Mouse (Mus musculus): Measurements from ENCODE around the gene Gm47959. TPM values are rescaled to one million over a fixed set of nuclear protein-coding genes. Genes with fewer than 3 reads are reported as not detected.

The Gm47959 gene
- not detected for polyA plus RNA-seq (2012; fragmentation: generic; extraction: Trizol)

GRCm38 (mm10) chr1:83000306-83000705, at the start of gene Gm47959:
Gm47959 (plus strand) TSS chr1:83000548.

GRCm38 (mm10) chr1:82955913-82956312, 44.4 kb upstream of the Gm47959 start, which contains the start of gene Gm7544:
Gm7544 (minus strand) TSS chr1:82956013.

GRCm38 (mm10) chr1:82959870-82960385, 40.4 kb upstream of the Gm47959 start, which contains the start of gene Gm47955:
Gm47955 (plus strand) TSS chr1:82960286.

GRCm38 (mm10) chr1:83038109-83038672, 37.8 kb downstream of the Gm47959 start, which contains the start of gene Slc19a3:
Slc19a3 (minus strand) TSS chr1:83038448.

GRCm38 (mm10) chr1:83042380-83042779, 42.0 kb downstream of the Gm47959 start, which contains the start of gene Krtap28-10:
Krtap28-10 (minus strand) TSS chr1:83042480.

GRCm38 (mm10) chr1:83044882-83045427, 44.6 kb downstream of the Gm47959 start, which contains the start of gene Gm47969:
Gm47969 (plus strand) TSS chr1:83044932.

Other genes starting within 250 kb of the Gm47959 start
- gene Tm4sf20, start 232.1 kb upstream of the Gm47959 start, polyA plus RNA-seq (2012; fragmentation: generic; extraction: Trizol): not detected
- not detected for gene Gm47791, start 229.3 kb upstream of the Gm47959 start, polyA plus RNA-seq (2012; fragmentation: generic; extraction: Trizol)
- gene Agfg1, start 161.1 kb upstream of the Gm47959 start, polyA plus RNA-seq (2012; fragmentation: generic; extraction: Trizol): 10 to 100 TPM in 1 of 2 experiments, 1 to 10 TPM in 1; 7.0 to 11.2 TPM
- not detected for gene A030005L19Rik, start 87.2 kb upstream of the Gm47959 start, polyA plus RNA-seq (2012; fragmentation: generic; extraction: Trizol)
- gene A030014E15Rik, start 75.6 kb upstream of the Gm47959 start, polyA plus RNA-seq (2012; fragmentation: generic; extraction: Trizol): not detected
- not detected for gene Gm6217, start 69.1 kb upstream of the Gm47959 start, polyA plus RNA-seq (2012; fragmentation: generic; extraction: Trizol)
- gene A030003K21Rik, start 57.2 kb upstream of the Gm47959 start, polyA plus RNA-seq (2012; fragmentation: generic; extraction: Trizol): not detected
- not detected for gene Gm7544, start 44.5 kb upstream of the Gm47959 start, polyA plus RNA-seq (2012; fragmentation: generic; extraction: Trizol)
- not detected for gene Gm47955, start 40.3 kb upstream of the Gm47959 start, polyA plus RNA-seq (2012; fragmentation: generic; extraction: Trizol)
- not detected for gene Slc19a3, start 37.9 kb downstream of the Gm47959 start, polyA plus RNA-seq (2012; fragmentation: generic; extraction: Trizol)
- gene Krtap28-10, start 41.9 kb downstream of the Gm47959 start, polyA plus RNA-seq (2012; fragmentation: generic; extraction: Trizol): not detected
- not detected for gene Gm47969, start 44.4 kb downstream of the Gm47959 start, polyA plus RNA-seq (2012; fragmentation: generic; extraction: Trizol)
- gene A030005K14Rik, start 58.8 kb downstream of the Gm47959 start, polyA plus RNA-seq (2012; fragmentation: generic; extraction: Trizol): not detected
- gene Krtap28-13, start 60.4 kb downstream of the Gm47959 start, polyA plus RNA-seq (2012; fragmentation: generic; extraction: Trizol): not detected
- gene Ccl20, start 116.2 kb downstream of the Gm47959 start, polyA plus RNA-seq (2012; fragmentation: generic; extraction: Trizol): not detected
- not detected for gene Daw1, start 159.2 kb downstream of the Gm47959 start, polyA plus RNA-seq (2012; fragmentation: generic; extraction: Trizol)